Mouse (Mus musculus) cerebellum, adult 2 months (tissue): ENCODE measurements around the gene Prmt9.

Experiments
- CTCF ChIP-seq: fragments of 200-500 bp; IDR thresholded peaks from 2 replicates; pipeline ENCODE4 v1.5.1; 2011; ENCODE audit warnings: low read depth, mild to moderate bottlenecking, control low read depth, low read length, moderate library complexity, borderline replicate concordance; ENCODE audit not compliant: insufficient read depth
- POLR2A ChIP-seq: fragments of 200-500 bp; IDR thresholded peaks from 2 replicates; pipeline ENCODE4 v1.6.1; 2011; ENCODE audit warnings: low read length, control low read depth, borderline replicate concordance; ENCODE audit not compliant: insufficient read depth

GRCm38 (mm10) chr8:77520601-77521000 lies 28.6 kb upstream of the Prmt9 start:
- TF ChIP-seq POLR2A = no peak
- no peak for TF ChIP-seq CTCF
